Mouse (Mus musculus) bone marrow, adult 2 months (tissue): ENCODE data around the gene Gnl3.

Experiments used
- CTCF ChIP-seq: fragments of 200-500 bp; IDR thresholded peaks from 2 replicates; pipeline ENCODE4 v1.5.1; 2011; ENCODE audit warnings: low read length, control low read depth; ENCODE audit not compliant: control insufficient read depth, insufficient read depth
- POLR2A ChIP-seq: fragments of 200-500 bp; IDR thresholded peaks from 2 replicates; pipeline ENCODE4 v1.6.1; 2011; ENCODE audit warnings: low read depth, mild to moderate bottlenecking, control low read depth, low read length, borderline replicate concordance; ENCODE audit not compliant: control insufficient read depth

GRCm38 (mm10) chr14:31006779-31007178 is 12.2 kb downstream of the Gnl3 start:
- TF ChIP-seq CTCF = no peak
- no peak for TF ChIP-seq POLR2A
